Mouse (Mus musculus): ENCODE data around the gene Hcn2. TPM values are rescaled to one million over a fixed set of nuclear protein-coding genes. Genes with fewer than 3 reads are reported as not detected.

Hcn2 gene
- polyA plus RNA-seq, 1 experiment from 2014 or later = 0.23 TPM

Other genes starting within 250 kb of the Hcn2 start
- gene Vmn2r83, start 247.9 kb upstream of the Hcn2 start, polyA plus RNA-seq (2015; fragmentation: Nextera tagmentation; extraction: Ambion mirVana) = not detected in 2 replicates
- 106 and 121 TPM in 2 replicates for gene Plpp2, start 182.8 kb upstream of the Hcn2 start, polyA plus RNA-seq (2015; fragmentation: Nextera tagmentation; extraction: Ambion mirVana)
- 40.5 and 44.3 TPM in 2 replicates for gene Mier2, start 161.4 kb upstream of the Hcn2 start, polyA plus RNA-seq (2015; fragmentation: Nextera tagmentation; extraction: Ambion mirVana)
- gene Theg, start 129.3 kb upstream of the Hcn2 start, polyA plus RNA-seq (2015; fragmentation: Nextera tagmentation; extraction: Ambion mirVana) = not detected in 2 replicates
- gene C2cd4c, start 102.6 kb upstream of the Hcn2 start, polyA plus RNA-seq (2015; fragmentation: Nextera tagmentation; extraction: Ambion mirVana) = 0.05 and 0.06 TPM in 2 replicates
- 7.6 and 8.2 TPM in 2 replicates for gene Shc2, start 78.7 kb upstream of the Hcn2 start, polyA plus RNA-seq (2015; fragmentation: Nextera tagmentation; extraction: Ambion mirVana)
- gene Odf3l2, start 70.9 kb upstream of the Hcn2 start, polyA plus RNA-seq (2015; fragmentation: Nextera tagmentation; extraction: Ambion mirVana) = not detected in 2 replicates
- gene Madcam1, start 52.1 kb upstream of the Hcn2 start, polyA plus RNA-seq (2015; fragmentation: Nextera tagmentation; extraction: Ambion mirVana) = 23.6 and 28.6 TPM in 2 replicates
- gene Tpgs1, start 47.3 kb upstream of the Hcn2 start, polyA plus RNA-seq (2015; fragmentation: Nextera tagmentation; extraction: Ambion mirVana) = 62.8 and 63.0 TPM in 2 replicates
- gene Cdc34, start 34.4 kb upstream of the Hcn2 start, polyA plus RNA-seq (2015; fragmentation: Nextera tagmentation; extraction: Ambion mirVana) = 137 and 144 TPM in 2 replicates
- gene Gzmm, start 27.6 kb upstream of the Hcn2 start, polyA plus RNA-seq (2015; fragmentation: Nextera tagmentation; extraction: Ambion mirVana) = 0.52 and 0.76 TPM in 2 replicates
- 1,119 and 1,131 TPM in 2 replicates for gene Bsg, start 12.1 kb upstream of the Hcn2 start, polyA plus RNA-seq (2015; fragmentation: Nextera tagmentation; extraction: Ambion mirVana)
- gene Polrmt, start 29.9 kb downstream of the Hcn2 start, polyA plus RNA-seq (2015; fragmentation: Nextera tagmentation; extraction: Ambion mirVana) = 37.8 and 45.5 TPM in 2 replicates
- 0.09 and 0.28 TPM in 2 replicates for gene Fgf22, start 38.4 kb downstream of the Hcn2 start, polyA plus RNA-seq (2015; fragmentation: Nextera tagmentation; extraction: Ambion mirVana)
- gene Rnf126, start 50.3 kb downstream of the Hcn2 start, polyA plus RNA-seq (2015; fragmentation: Nextera tagmentation; extraction: Ambion mirVana) = 89.8 and 91.6 TPM in 2 replicates
- 14.0 and 16.1 TPM in 2 replicates for gene Fstl3, start 60.6 kb downstream of the Hcn2 start, polyA plus RNA-seq (2015; fragmentation: Nextera tagmentation; extraction: Ambion mirVana)
- 0.09 TPM in 1 of 2 replicates, not detected in the other for gene Prss57, start 74.3 kb downstream of the Hcn2 start, polyA plus RNA-seq (2015; fragmentation: Nextera tagmentation; extraction: Ambion mirVana)
- gene Palm, start 76.9 kb downstream of the Hcn2 start, polyA plus RNA-seq (2015; fragmentation: Nextera tagmentation; extraction: Ambion mirVana) = 48.1 and 48.5 TPM in 2 replicates
- gene Misp, start 104.4 kb downstream of the Hcn2 start, polyA plus RNA-seq (2015; fragmentation: Nextera tagmentation; extraction: Ambion mirVana) = 141 and 154 TPM in 2 replicates
- 307 and 314 TPM in 2 replicates for gene Ptbp1, start 137.8 kb downstream of the Hcn2 start, polyA plus RNA-seq (2015; fragmentation: Nextera tagmentation; extraction: Ambion mirVana)
- 3.7 and 3.9 TPM in 2 replicates for gene Prtn3, start 157.8 kb downstream of the Hcn2 start, polyA plus RNA-seq (2015; fragmentation: Nextera tagmentation; extraction: Ambion mirVana)
- gene Plppr3, start 158.0 kb downstream of the Hcn2 start, polyA plus RNA-seq (2015; fragmentation: Nextera tagmentation; extraction: Ambion mirVana) = 31.3 and 32.7 TPM in 2 replicates
- 1.1 and 2.6 TPM in 2 replicates for gene Elane, start 169.6 kb downstream of the Hcn2 start, polyA plus RNA-seq (2015; fragmentation: Nextera tagmentation; extraction: Ambion mirVana)
- gene Cfd, start 174.2 kb downstream of the Hcn2 start, polyA plus RNA-seq (2015; fragmentation: Nextera tagmentation; extraction: Ambion mirVana) = not detected in 2 replicates
- gene Med16, start 192.3 kb downstream of the Hcn2 start, polyA plus RNA-seq (2015; fragmentation: Nextera tagmentation; extraction: Ambion mirVana) = 37.3 and 39.8 TPM in 2 replicates
- 17.7 TPM in 1 of 2 replicates, not detected in the other for gene Gm26602, start 194.2 kb downstream of the Hcn2 start, polyA plus RNA-seq (2015; fragmentation: Nextera tagmentation; extraction: Ambion mirVana)
- 0.52 and 1.1 TPM in 2 replicates for gene Kiss1r, start 200.3 kb downstream of the Hcn2 start, polyA plus RNA-seq (2015; fragmentation: Nextera tagmentation; extraction: Ambion mirVana)
- gene R3hdm4, start 204.6 kb downstream of the Hcn2 start, polyA plus RNA-seq (2015; fragmentation: Nextera tagmentation; extraction: Ambion mirVana) = 108 and 116 TPM in 2 replicates
- 18.7 and 19.0 TPM in 2 replicates for gene Arid3a, start 210.4 kb downstream of the Hcn2 start, polyA plus RNA-seq (2015; fragmentation: Nextera tagmentation; extraction: Ambion mirVana)
- gene Wdr18, start 243.5 kb downstream of the Hcn2 start, polyA plus RNA-seq (2015; fragmentation: Nextera tagmentation; extraction: Ambion mirVana) = 90.3 and 94.8 TPM in 2 replicates

All from intestine, embryonic 15.5 days (tissue).